In the genomic region with DNA sequence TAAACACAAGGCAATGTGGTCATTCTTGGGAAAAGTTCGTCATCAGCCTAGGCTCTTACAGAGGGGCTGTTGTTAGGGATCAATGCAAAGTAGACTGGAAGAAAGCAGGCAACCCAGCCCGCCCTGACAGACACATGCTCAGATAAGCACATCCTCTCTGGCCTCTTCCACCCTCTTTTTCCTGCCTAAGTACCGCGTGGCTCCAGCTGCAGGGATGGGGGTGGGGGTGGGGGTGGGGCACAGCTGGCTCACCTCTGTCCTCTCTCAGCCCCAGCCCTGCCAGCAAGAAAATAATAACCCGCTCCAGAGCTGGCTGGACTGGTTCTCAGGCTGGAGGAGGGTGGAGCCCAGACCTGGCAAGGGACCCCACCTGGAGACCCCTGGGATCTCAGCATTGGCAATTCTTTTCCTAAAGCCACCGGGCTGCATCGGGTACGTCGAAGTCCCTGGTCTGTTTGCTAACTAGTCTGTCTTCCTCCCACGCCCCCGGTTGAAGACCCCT, we compare ENCODE assay signal across 8 mouse cellular contexts. TPM values are rescaled to one million over a fixed set of nuclear protein-coding genes. Genes with fewer than 3 reads are reported as not detected.
DNase-seq lines count a peak whose midpoint lies in the region; ATAC-seq and TF ChIP-seq lines count a peak whose summit lies in the region.

No protein-coding gene starts in this region.

- H3K27ac ChIP-seq in forebrain, embryonic 14.5 days (ENCODE audit: low read depth, low read length): no peak overlapping the region
- H3K27ac ChIP-seq in kidney, postnatal 0 days: peak overlapping the region; percentile 84
- H3K27ac ChIP-seq in midbrain, embryonic 16.5 days (ENCODE audit: low read length): no peak overlapping the region

- H3K4me3 ChIP-seq in megakaryocyte, embryonic 14.5 days (replicated peaks): peak overlapping the region; percentile 94
- H3K4me3 ChIP-seq in forebrain, embryonic 14.5 days (ENCODE audit: low read depth, low read length): no peak overlapping the region; the same call in 1 of the 2 replicates
- peak overlapping the region; percentile 53 for H3K4me3 ChIP-seq in kidney, postnatal 0 days (replicated peaks; ENCODE audit: low read depth, low read length)
- H3K4me3 ChIP-seq in midbrain, embryonic 16.5 days (ENCODE audit: low read depth, low read length): peak overlapping the region; percentile 28

- peak overlapping the region; percentile 44 for H3K4me2 ChIP-seq in forebrain, embryonic 14.5 days (ENCODE audit: low read length)
- H3K4me2 ChIP-seq in kidney, postnatal 0 days (ENCODE audit: low read length): peak overlapping the region; percentile 60
- peak overlapping the region; percentile 51 for H3K4me2 ChIP-seq in midbrain, embryonic 16.5 days (ENCODE audit: low read length)

- no peak for TF ChIP-seq CTCF in kidney, postnatal 0 days (IDR thresholded peaks at IDR 0.05; ENCODE audit: low read depth)

- 5% methylated on average over 11 of the region's 11 CpGs for WGBS in forebrain, embryonic 14.5 days
- under 1% methylated on average over 11 of the region's 11 CpGs for WGBS in kidney, postnatal 0 days
- WGBS in midbrain, embryonic 16.5 days: 6% methylated on average over 11 of the region's 11 CpGs

- H3K27me3 ChIP-seq in megakaryocyte, embryonic 14.5 days (replicated peaks): no peaks in the 10 kb centered on the region
- H3K27me3 ChIP-seq in forebrain, embryonic 14.5 days (replicated peaks; ENCODE audit: control insufficient read depth, insufficient read depth, low read length): no peaks in the 10 kb centered on the region
- H3K27me3 ChIP-seq in kidney, postnatal 0 days (ENCODE audit: insufficient read depth, low read length): no peaks in the 10 kb centered on the region
- H3K27me3 ChIP-seq in midbrain, embryonic 16.5 days (ENCODE audit: control insufficient read depth, insufficient read depth, low read depth, low read length): 0 out of 2 replicates have a peak, but pooled peaks cover 3% of the 10 kb centered on the region

- DNase-seq in forebrain, embryonic 14.5 days (ENCODE audit: low spot score): no peak
- peak; percentile 42 for DNase-seq in kidney, postnatal 0 days (ENCODE audit: low spot score)
- DNase-seq in layer of hippocampus, postnatal 36 days: no peak
- DNase-seq in urinary bladder, adult 2 months (ENCODE audit: low spot score): no peak

- no peak for ATAC-seq in megakaryocyte, adult 5-6 weeks (ENCODE audit: poor library complexity, severe bottlenecking)
- ATAC-seq in forebrain, embryonic 14.5 days: 0 out of 2 replicates have a peak, but pooled peaks have one; percentile 40
- ATAC-seq in kidney, postnatal 0 days (replicated peaks; ENCODE audit: low FRiP score, low read depth): peak; percentile 76
- 0 out of 2 replicates have a peak, but pooled peaks have one; percentile 25 for ATAC-seq in midbrain, embryonic 16.5 days
- ATAC-seq in erythroid progenitor cell, adult 5-6 weeks (replicated peaks; ENCODE audit: low FRiP score, poor library complexity, severe bottlenecking): no peak

- H3K36me3 ChIP-seq in megakaryocyte, embryonic 14.5 days (replicated peaks; ENCODE audit: low read length): peaks cover 26% of the 10 kb centered on the region
- no peaks in the 10 kb centered on the region for H3K36me3 ChIP-seq in forebrain, embryonic 14.5 days (ENCODE audit: control insufficient read depth, insufficient read depth, low read length)
- H3K36me3 ChIP-seq in kidney, postnatal 0 days (ENCODE audit: insufficient read depth, low read length): no peaks in the 10 kb centered on the region
- H3K36me3 ChIP-seq in midbrain, embryonic 16.5 days (ENCODE audit: control insufficient read depth, insufficient read depth, low read length): no peaks in the 10 kb centered on the region

- no peaks in the 10 kb centered on the region for H3K9me3 ChIP-seq in megakaryocyte, embryonic 14.5 days
- no peaks in the 10 kb centered on the region for H3K9me3 ChIP-seq in forebrain, embryonic 14.5 days (replicated peaks; ENCODE audit: control insufficient read depth, low read length)
- no peaks in the 10 kb centered on the region for H3K9me3 ChIP-seq in kidney, postnatal 0 days (replicated peaks; ENCODE audit: low read length)
- no peaks in the 10 kb centered on the region for H3K9me3 ChIP-seq in midbrain, embryonic 16.5 days (replicated peaks; ENCODE audit: control insufficient read depth, low read length, poor library complexity, severe bottlenecking)

- H3K4me1 ChIP-seq in megakaryocyte, embryonic 14.5 days: peaks cover 64% of the 10 kb centered on the region
- no peaks in the 10 kb centered on the region for H3K4me1 ChIP-seq in forebrain, embryonic 14.5 days (ENCODE audit: control insufficient read depth, insufficient read depth, low read length)
- peaks cover 3% of the 10 kb centered on the region; the same call in 1 of the 2 replicates for H3K4me1 ChIP-seq in kidney, postnatal 0 days (replicated peaks; ENCODE audit: insufficient read depth, low read length)
- peaks cover 8% of the 10 kb centered on the region; the same call in 1 of the 2 replicates for H3K4me1 ChIP-seq in midbrain, embryonic 16.5 days (ENCODE audit: control insufficient read depth, insufficient read depth, low read length)

- H3K9ac ChIP-seq in forebrain, embryonic 14.5 days (ENCODE audit: low read length): no peak overlapping the region
- H3K9ac ChIP-seq in kidney, postnatal 0 days (ENCODE audit: low read depth, low read length): peak overlapping the region; percentile 53; the same call in 1 of the 2 replicates
- no peak overlapping the region for H3K9ac ChIP-seq in midbrain, embryonic 16.5 days (ENCODE audit: low read depth, low read length)

RNA-seq across cellular contexts. Expression of a gene that starts 1.0 kb away (rescaled TPM):
- 634 and 2,176 TPM in 2 replicates for polyA plus RNA-seq in megakaryocyte, embryonic 14.5 days (2012; ENCODE audit: insufficient read depth, low replicate concordance)
- total RNA-seq in megakaryocyte, adult 5-6 weeks (2015): not detected in 2 replicates
- total RNA-seq in megakaryocyte, adult 5-6 weeks (2017): not detected in 2 replicates
- polyA plus RNA-seq in forebrain, embryonic 14.5 days (2014; fragmentation: Nextera tagmentation; extraction: Ambion mirVana): 5.6 and 5.9 TPM in 2 replicates
- 48.1 and 52.4 TPM in 2 replicates for polyA plus RNA-seq in kidney, postnatal 0 days (2015; fragmentation: Nextera tagmentation; extraction: Ambion mirVana)
- polyA plus RNA-seq in midbrain, embryonic 16.5 days (2015; fragmentation: Nextera tagmentation; extraction: Ambion mirVana): 4.7 and 5.1 TPM in 2 replicates
- total RNA-seq in erythroid progenitor cell, adult 5-6 weeks (2015; ENCODE audit: low replicate concordance): not detected in 2 replicates
- not detected in 2 replicates for total RNA-seq in erythroid progenitor cell, adult 5-6 weeks (2017; ENCODE audit: low replicate concordance)
- total RNA-seq in layer of hippocampus, postnatal 36 days (2021): 1 to 10 TPM in 1 of 2 experiments, under 1 TPM in 1; 0.95 to 1.1 TPM
- 90.1 and 98.9 TPM in 2 replicates for polyA plus RNA-seq in urinary bladder, adult 2 months (2012; rRNA removed)

RNA-seq across cellular contexts. Expression of a gene that starts 13.4 kb away (rescaled TPM):
- 1.6 and 5.1 TPM in 2 replicates for polyA plus RNA-seq in megakaryocyte, embryonic 14.5 days (2012; ENCODE audit: insufficient read depth, low replicate concordance)
- total RNA-seq in megakaryocyte, adult 5-6 weeks (2015): 2.6 and 3.0 TPM in 2 replicates
- 4.1 and 5.2 TPM in 2 replicates for total RNA-seq in megakaryocyte, adult 5-6 weeks (2017)
- polyA plus RNA-seq in forebrain, embryonic 14.5 days (2014; fragmentation: Nextera tagmentation; extraction: Ambion mirVana): 3.1 and 3.9 TPM in 2 replicates
- 4.1 and 4.4 TPM in 2 replicates for polyA plus RNA-seq in kidney, postnatal 0 days (2015; fragmentation: Nextera tagmentation; extraction: Ambion mirVana)
- 4.9 and 5.3 TPM in 2 replicates for polyA plus RNA-seq in midbrain, embryonic 16.5 days (2015; fragmentation: Nextera tagmentation; extraction: Ambion mirVana)
- total RNA-seq in erythroid progenitor cell, adult 5-6 weeks (2015; ENCODE audit: low replicate concordance): 2.9 TPM in 1 of 2 replicates, not detected in the other
- total RNA-seq in erythroid progenitor cell, adult 5-6 weeks (2017; ENCODE audit: low replicate concordance): 0.64 and 1.4 TPM in 2 replicates
- 1 to 10 TPM; 5.5 to 5.9 TPM for total RNA-seq in layer of hippocampus, postnatal 36 days (2021)
- polyA plus RNA-seq in urinary bladder, adult 2 months (2012; rRNA removed): 5.8 and 6.3 TPM in 2 replicates

RNA-seq across cellular contexts. Expression of a gene that starts 26.8 kb away (rescaled TPM):
- polyA plus RNA-seq in megakaryocyte, embryonic 14.5 days (2012; ENCODE audit: insufficient read depth, low replicate concordance): 56.6 and 193 TPM in 2 replicates
- total RNA-seq in megakaryocyte, adult 5-6 weeks (2015): 34.2 and 48.8 TPM in 2 replicates
- 35.2 TPM in 2 replicates for total RNA-seq in megakaryocyte, adult 5-6 weeks (2017)
- 43.0 and 59.2 TPM in 2 replicates for polyA plus RNA-seq in forebrain, embryonic 14.5 days (2014; fragmentation: Nextera tagmentation; extraction: Ambion mirVana)
- 30.4 and 30.8 TPM in 2 replicates for polyA plus RNA-seq in kidney, postnatal 0 days (2015; fragmentation: Nextera tagmentation; extraction: Ambion mirVana)
- polyA plus RNA-seq in midbrain, embryonic 16.5 days (2015; fragmentation: Nextera tagmentation; extraction: Ambion mirVana): 81.8 and 83.3 TPM in 2 replicates
- 104 and 111 TPM in 2 replicates for total RNA-seq in erythroid progenitor cell, adult 5-6 weeks (2015; ENCODE audit: low replicate concordance)
- total RNA-seq in erythroid progenitor cell, adult 5-6 weeks (2017; ENCODE audit: low replicate concordance): 106 and 112 TPM in 2 replicates
- 100 to 1,000 TPM; 154 to 191 TPM for total RNA-seq in layer of hippocampus, postnatal 36 days (2021)
- polyA plus RNA-seq in urinary bladder, adult 2 months (2012; rRNA removed): 262 and 275 TPM in 2 replicates

RNA-seq across cellular contexts. Expression of a gene that starts 44.4 kb away (rescaled TPM):
- not detected in 2 replicates for polyA plus RNA-seq in megakaryocyte, embryonic 14.5 days (2012; ENCODE audit: insufficient read depth, low replicate concordance)
- not detected in 2 replicates for total RNA-seq in megakaryocyte, adult 5-6 weeks (2015)
- not detected in 2 replicates for total RNA-seq in megakaryocyte, adult 5-6 weeks (2017)
- polyA plus RNA-seq in forebrain, embryonic 14.5 days (2014; fragmentation: Nextera tagmentation; extraction: Ambion mirVana): 61.6 and 68.0 TPM in 2 replicates
- 1.5 and 1.9 TPM in 2 replicates for polyA plus RNA-seq in kidney, postnatal 0 days (2015; fragmentation: Nextera tagmentation; extraction: Ambion mirVana)
- 122 and 158 TPM in 2 replicates for polyA plus RNA-seq in midbrain, embryonic 16.5 days (2015; fragmentation: Nextera tagmentation; extraction: Ambion mirVana)
- not detected in 2 replicates for total RNA-seq in erythroid progenitor cell, adult 5-6 weeks (2015; ENCODE audit: low replicate concordance)
- total RNA-seq in erythroid progenitor cell, adult 5-6 weeks (2017; ENCODE audit: low replicate concordance): under 0.01 TPM in 1 of 2 replicates, not detected in the other
- 100 to 1,000 TPM; 554 to 570 TPM for total RNA-seq in layer of hippocampus, postnatal 36 days (2021)
- polyA plus RNA-seq in urinary bladder, adult 2 months (2012; rRNA removed): 4.5 and 5.0 TPM in 2 replicates

Comparison
In these comparisons a context has a peak if more than half of its experiments do, and no peak if none do; other contexts are left out.
1. ATAC-seq: peak in forebrain, embryonic 14.5 days (single experiment), kidney, postnatal 0 days (single experiment) and midbrain, embryonic 16.5 days (single experiment); none in megakaryocyte, adult 5-6 weeks (single experiment) and erythroid progenitor cell, adult 5-6 weeks (single experiment).
2. Peak in every context shown above with its lines, with median percentiles within 50 percentile points of each other: H3K4me2 ChIP-seq.